Mouse (Mus musculus) T-helper 2 cell (primary cell): ENCODE results near the gene Epha4.

Experiments used
- in situ Hi-C: fragments of 300-600 bp; cut with MboI, MseI; formaldehyde crosslinking; loops from one replicate; pipeline ENCODE4 v1.15.1; 2025; ENCODE audit warnings: high pct_unique_total_duplicates

Gene Epha4

DNA sequence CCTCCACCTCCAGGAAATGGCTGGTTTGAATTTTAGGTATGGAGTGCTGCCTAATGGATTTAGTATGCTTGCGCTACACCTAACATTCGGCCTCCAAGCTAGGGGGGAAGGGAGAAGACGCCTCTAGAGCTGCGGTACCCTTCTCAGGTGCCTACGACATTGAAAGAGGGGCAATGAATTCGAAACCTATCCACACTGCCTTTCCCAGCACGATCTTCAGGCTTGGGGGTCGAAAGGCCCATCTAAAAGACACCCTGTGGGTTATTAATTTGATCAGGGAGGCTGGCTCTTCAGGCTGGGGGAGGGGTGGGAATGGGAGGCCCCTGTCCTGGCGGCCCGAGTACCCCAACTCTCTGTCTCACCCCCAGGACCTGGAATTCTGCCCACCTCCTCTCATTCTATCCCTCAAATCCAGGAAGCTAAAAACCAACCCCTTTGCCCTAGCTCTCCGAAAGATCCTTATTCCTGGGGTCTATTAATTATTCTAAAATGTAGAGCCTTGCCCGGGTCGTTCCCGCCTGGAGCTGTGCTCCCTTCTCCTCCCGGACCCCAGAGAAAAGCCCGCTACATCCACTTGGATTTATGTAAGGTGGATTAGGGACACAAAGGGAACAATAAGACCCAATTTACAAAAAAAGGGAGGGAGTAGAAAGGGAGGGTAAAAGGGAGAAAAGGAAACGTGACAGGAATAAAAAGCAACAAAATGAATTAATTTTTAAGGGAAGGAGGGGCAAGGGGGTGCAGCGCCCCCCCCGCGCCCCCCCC is 2.3 kb downstream of the Epha4 start:
- in situ Hi-C loops = no loop called here

GRCm38 (mm10) chr1:77512059-77512407 is 2.9 kb downstream of the Epha4 start:
- in situ Hi-C loops = no loop called here

GRCm38 (mm10) chr1:77511372-77512058 is 3.4 kb downstream of the Epha4 start:
- in situ Hi-C loops = no loop called here

DNA sequence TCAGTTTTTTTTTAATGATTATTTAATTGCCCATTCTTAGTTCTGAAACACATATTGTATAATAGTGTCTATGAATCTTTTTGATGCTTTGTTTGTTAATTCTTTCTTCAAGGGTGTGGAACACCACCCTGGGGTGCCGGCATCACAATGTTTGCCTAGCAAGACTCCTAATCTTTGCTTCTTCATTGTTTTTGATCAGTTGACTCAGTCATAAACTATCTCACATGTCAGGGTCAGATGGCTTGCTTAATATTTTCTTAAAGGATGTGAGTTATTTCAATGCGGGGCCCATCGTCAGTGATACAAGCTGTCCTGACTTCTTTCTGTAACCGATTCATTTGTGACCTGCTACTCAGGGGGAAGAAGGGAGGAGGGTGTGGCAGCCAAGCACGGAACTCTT is 4.3 kb downstream of the Epha4 start:
- in situ Hi-C loops = no loop called here

DNA sequence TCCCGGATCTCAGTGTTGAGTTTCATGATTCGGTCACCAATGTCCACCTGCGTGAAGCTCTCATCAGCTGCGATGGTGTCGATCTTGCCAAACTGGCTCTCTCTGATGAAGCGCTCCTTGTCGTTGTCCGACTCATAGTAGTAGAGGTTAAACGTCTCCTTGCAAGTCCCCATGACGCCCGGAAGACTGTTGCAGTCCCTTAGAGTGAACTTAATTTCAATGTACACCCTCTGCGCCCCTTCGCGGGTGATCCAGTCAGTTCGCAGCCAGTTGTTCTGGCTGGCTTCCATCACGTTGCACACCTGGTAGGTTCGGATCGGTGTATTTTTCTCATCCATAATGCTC is 8.1 kb downstream of the Epha4 start:
- in situ Hi-C loops = no loop called here

- in situ Hi-C loops = no loop called here
Observed at GRCm38 (mm10) chr1:77506038-77506855, 8.6 kb downstream of the Epha4 start.

GRCm38 (mm10) chr1:77505263-77505662 is 9.6 kb downstream of the Epha4 start:
- in situ Hi-C loops = no loop called here

GRCm38 (mm10) chr1:77504813-77505212 is 10.1 kb downstream of the Epha4 start:
- in situ Hi-C loops = no loop called here

GRCm38 (mm10) chr1:77503711-77504181 is 11.1 kb downstream of the Epha4 start:
- in situ Hi-C loops = no loop called here

- in situ Hi-C loops = no loop called here
Observed at GRCm38 (mm10) chr1:77502554-77503119, 12.3 kb downstream of the Epha4 start.

GRCm38 (mm10) chr1:77501363-77501933 is 13.4 kb downstream of the Epha4 start:
- in situ Hi-C loops = no loop called here

- in situ Hi-C loops = no loop called here
Observed at GRCm38 (mm10) chr1:77497506-77497905, 17.4 kb downstream of the Epha4 start.

DNA sequence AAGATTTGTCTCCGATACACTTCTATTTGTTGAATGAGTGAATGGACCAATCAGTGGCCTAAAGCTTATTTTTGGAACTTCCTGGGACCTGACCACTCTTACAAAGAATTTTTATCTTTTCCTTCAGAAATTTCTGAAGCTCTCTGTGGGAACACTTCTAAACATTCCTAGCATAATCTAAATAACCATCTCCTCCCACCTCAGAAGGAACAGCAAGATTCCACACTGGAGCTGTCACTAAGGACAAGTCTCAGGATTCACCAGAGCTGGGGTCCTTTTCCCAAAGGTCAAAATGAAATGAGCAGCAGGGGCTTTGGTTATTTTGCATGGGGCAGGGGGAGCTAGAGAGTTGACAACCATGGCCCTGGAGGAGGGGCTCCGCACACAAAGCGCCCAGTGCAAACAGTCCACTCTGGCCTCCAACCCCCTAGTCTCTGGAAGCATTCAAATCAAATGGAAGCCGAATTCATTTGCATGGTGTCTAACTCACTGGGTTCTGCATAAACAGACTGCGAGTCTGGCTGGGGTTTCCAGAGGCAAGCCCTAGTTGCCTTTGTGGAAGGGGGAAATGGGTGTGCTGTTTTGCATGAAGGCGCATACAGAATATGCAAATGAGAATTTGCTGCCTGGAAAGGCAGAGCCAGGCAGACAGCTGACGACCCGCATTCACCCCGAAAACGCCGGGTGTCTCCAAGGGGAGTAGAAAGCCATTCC is 18.3 kb downstream of the Epha4 start:
- in situ Hi-C loops = no loop called here

- in situ Hi-C loops = no loop called here
Observed at GRCm38 (mm10) chr1:77495790-77496158, 19.1 kb downstream of the Epha4 start.

GRCm38 (mm10) chr1:77495030-77495789 is 19.7 kb downstream of the Epha4 start:
- in situ Hi-C loops = no loop called here

DNA sequence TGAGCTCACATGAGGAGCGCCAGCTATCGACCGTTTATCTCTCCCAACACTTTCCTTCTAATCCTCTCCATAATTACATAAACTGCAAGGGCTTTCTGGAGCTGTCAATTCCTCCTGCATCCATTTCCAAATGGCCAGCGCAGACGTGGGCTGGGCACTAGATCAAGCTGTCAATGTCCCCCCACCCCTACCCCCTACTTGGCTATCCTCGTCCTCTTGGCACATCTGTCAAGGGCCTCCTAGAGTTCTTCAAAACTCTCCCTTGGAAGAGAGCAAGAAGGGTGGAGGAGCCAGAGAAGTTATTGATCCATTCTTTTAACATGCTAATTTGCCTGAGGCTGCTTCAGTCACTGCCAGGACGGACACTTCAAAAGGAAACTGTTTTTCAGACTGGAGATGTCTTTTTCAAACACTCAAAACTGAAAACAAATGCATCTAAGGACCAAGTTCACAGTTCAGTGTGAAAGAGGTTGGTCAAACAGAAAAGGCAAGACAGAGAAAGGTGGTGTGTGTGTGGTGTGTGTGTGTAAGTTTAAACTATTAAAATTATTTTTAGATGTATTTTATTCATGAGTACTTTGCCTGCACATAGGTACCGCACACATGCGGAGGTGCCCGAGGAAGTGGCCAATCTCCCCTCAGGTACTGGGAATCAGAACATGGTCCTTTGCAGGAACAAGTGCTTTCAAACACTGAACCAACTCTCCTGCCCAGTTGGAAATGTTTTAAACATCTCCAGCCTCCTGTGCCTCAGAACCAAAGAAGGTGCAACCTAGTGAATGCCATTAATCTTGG is 20.9 kb downstream of the Epha4 start:
- in situ Hi-C loops = no loop called here

- in situ Hi-C loops = no loop called here
Observed at GRCm38 (mm10) chr1:77490166-77490565, 24.7 kb downstream of the Epha4 start.

DNA sequence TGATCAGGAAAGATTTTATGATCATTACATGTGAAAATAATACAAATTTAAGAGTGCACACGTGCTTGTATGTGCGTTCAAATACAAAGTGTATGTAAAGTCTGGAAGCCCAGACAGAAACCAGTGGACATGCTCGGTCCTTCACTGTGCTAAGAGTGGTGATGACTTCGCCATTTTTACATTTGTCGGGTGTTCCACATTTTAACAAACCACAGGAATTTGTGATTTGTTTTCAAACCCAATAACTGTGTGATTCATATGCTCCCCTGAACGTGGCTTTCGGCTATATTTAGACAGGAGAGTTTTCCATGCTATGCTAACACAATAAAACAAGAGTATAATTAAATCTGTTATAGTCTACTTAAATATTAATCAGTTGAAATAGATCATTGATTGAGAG is 25.5 kb downstream of the Epha4 start:
- in situ Hi-C loops = no loop called here

DNA sequence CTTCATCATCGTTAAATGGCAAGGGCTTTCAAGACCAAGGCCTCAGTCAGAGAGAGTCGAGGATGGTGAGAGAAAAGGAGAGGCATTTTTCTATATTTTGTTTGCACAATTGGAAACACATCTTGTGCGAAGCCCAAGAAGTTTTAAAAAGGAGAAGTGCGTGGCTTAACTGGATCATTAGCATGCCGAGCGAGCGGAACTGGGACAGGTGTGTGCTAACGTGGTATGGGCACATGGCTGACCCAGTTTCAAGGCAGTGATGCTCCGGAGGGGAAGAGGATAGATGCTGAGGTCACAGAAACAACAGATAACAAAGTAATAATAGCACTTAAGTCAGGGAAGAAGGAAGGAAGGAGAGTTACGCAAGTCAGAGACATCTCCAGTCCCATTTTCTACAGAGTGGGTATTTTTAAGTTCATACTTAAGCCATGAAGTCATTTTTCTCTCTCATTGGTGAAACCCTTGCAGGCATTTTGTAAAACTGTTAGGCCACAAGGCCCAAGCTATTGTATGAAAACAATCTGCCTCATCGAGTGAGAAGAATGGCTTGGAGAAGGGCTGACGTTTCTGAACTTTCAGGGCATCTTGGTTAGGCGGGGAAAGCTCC is 26.9 kb downstream of the Epha4 start:
- in situ Hi-C loops = no loop called here
